Mouse (Mus musculus) G1E (cell line): Measurements from ENCODE around the gene Neb.

Experiments used
- CTCF ChIP-seq: IDR thresholded peaks from 2 replicates; pipeline ENCODE4 v1.5.1; 2012; ENCODE audit warnings: low read depth, low read length, inconsistent platforms, mixed read lengths
- GATA1 ChIP-seq: IDR thresholded peaks from 2 replicates; pipeline ENCODE4 v1.6.1; 2012; ENCODE audit warnings: borderline replicate concordance, low read length, inconsistent platforms, mixed read lengths
- GATA2 ChIP-seq: IDR thresholded peaks from 2 replicates; pipeline ENCODE4 v1.6.1; 2012; ENCODE audit warnings: low read depth, low read length, inconsistent platforms, borderline replicate concordance
- POLR2AphosphoS5 ChIP-seq: IDR thresholded peaks from 2 replicates; pipeline ENCODE4 v1.6.1; 2012; ENCODE audit warnings: low read depth, low read length, inconsistent platforms; ENCODE audit not compliant: insufficient replicate concordance
- TAL1 ChIP-seq: conservative IDR thresholded peaks from 2 replicates; pipeline ENCODE4 v1.6.1; 2012; ENCODE audit warnings: low read depth, low read length, inconsistent platforms, mixed read lengths

DNA sequence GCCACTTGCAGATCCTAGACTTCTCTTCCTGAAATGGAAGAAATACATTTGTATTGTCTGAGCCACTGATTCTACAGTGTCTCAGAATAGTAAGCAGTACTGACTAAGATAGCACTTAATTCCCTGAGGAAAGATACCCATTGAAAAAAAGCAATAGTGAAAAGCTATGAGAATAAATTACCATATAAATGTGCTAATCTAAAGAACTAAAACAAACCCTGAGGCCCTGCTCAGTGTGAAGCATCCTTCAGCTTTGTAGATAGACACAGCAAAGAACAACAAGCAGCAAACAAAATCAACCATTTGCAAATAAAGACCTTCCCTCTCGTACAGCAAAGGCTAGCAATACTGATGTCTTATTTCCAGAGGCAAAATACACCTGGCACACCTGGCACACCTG is 18.6 kb downstream of the Neb start:
- TF ChIP-seq CTCF (no peak), GATA1 (no peak), TAL1 (no peak), POLR2AphosphoS5 (no peak), GATA2 (no peak)
